Mouse (Mus musculus): ENCODE measurements at regions not wholly inside any gene's neighbourhood (a gene's known extent, or its start where the extent isn't known, plus 50 kb on each side); places are given as distances from the start of the nearest gene placed in this dataset.

- TF ChIP-seq GATA1 (IDR thresholded peaks at IDR 0.05; ENCODE audit: low read length) (no peak), TAL1 (IDR thresholded peaks at IDR 0.05; ENCODE audit: low read length) (no peak)
Measured at GRCm38 (mm10) chr16:73483214-73483856, 928.3 kb downstream of the Robo2 start.
